Mouse (Mus musculus) midbrain, embryonic 11.5 days (tissue): ENCODE results near the gene Ppp2r5e. TPM values are rescaled to one million over a fixed set of nuclear protein-coding genes. Genes with fewer than 3 reads are reported as not detected.

ENCODE experiments used
- ATAC-seq: fragments of 200-750 bp; cut with Nextera tagmentation; 2 replicates; pipeline ENCODE4 v1.8.0; 2017; ENCODE audit warnings: moderate TSS enrichment, moderate library complexity; ENCODE audit not compliant: low FRiP score
- DNase-seq: peaks from one replicate; pipeline ENCODE4 v3.0.0; 2015; ENCODE audit warnings: low spot score; ENCODE audit errors: missing footprints
- H3K27ac ChIP-seq: fragments of 300-500 bp; sonication (generic); 2 replicates; pipeline ENCODE4 v1.5.1; 2014; ENCODE audit warnings: low read depth, low read length
- H3K27me3 ChIP-seq: fragments of 300-500 bp; sonication (generic); 2 replicates; pipeline ENCODE4 v1.6.1; 2014; ENCODE audit warnings: mild to moderate bottlenecking, low read length, moderate library complexity, mixed read lengths; ENCODE audit not compliant: control insufficient read depth, insufficient read depth
- H3K36me3 ChIP-seq: fragments of 300-500 bp; sonication (generic); 2 replicates; pipeline ENCODE4 v1.6.1; 2014; ENCODE audit warnings: mild to moderate bottlenecking, low read length, moderate library complexity, mixed read lengths; ENCODE audit not compliant: control insufficient read depth, insufficient read depth
- H3K4me1 ChIP-seq: fragments of 300-500 bp; sonication (generic); 2 replicates; pipeline ENCODE4 v1.6.1; 2014; ENCODE audit warnings: low read length; ENCODE audit not compliant: control insufficient read depth, insufficient read depth
- H3K4me2 ChIP-seq: fragments of 300-500 bp; sonication (generic); 2 replicates; pipeline ENCODE4 v1.6.1; 2014; ENCODE audit warnings: mild to moderate bottlenecking, moderate library complexity
- H3K4me3 ChIP-seq: fragments of 300-500 bp; sonication (generic); 2 replicates; pipeline ENCODE4 v1.5.1; 2014; ENCODE audit warnings: low read depth, low read length
- H3K9ac ChIP-seq: fragments of 300-500 bp; sonication (generic); 2 replicates; pipeline ENCODE4 v1.6.1; 2014; ENCODE audit warnings: low read length
- H3K9me3 ChIP-seq: fragments of 300-500 bp; sonication (generic); 2 replicates; pipeline ENCODE4 v1.6.1; 2016; ENCODE audit warnings: low read length; ENCODE audit not compliant: control insufficient read depth
- WGBS: fragments of 180-500 bp; shearing (Covaris S2); extraction: QIAGEN DNeasy Blood & Tissue Kit; methylation state at CpG from one replicate; pipeline ENCODE4 v1.1.7; 2014; 5-methylcytosine and 5-hydroxymethylcytosine counted together
- polyA plus RNA-seq: library from polyadenylated mRNA; unstranded; fragments of >200 nt; fragmentation: Nextera tagmentation; extraction: Ambion mirVana; gene quantifications from 2 replicates; pipeline ENCODE4 v1.2.1, GENCODE M21; 2014

The Ppp2r5e gene
- polyA plus RNA-seq, 1 experiment from 2014 or later = 24.7 TPM

DNA sequence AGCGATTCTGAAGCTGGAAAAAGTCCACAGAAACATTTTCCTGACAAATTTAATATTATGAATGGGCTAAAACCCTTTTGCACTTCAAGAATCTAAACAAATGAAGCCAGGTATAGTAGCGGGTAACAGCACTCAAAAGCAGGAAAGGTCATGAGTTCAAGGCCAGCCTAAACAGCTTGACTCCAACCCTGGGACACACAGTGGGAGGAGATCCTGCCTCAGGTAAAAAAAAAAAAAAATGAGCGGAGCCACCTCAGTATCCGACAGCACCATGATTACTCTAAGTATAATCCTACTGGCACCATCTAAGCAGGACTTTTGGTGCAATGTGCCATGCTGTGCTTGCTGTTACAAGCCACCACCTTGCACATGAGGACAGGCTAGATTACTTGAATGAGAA, 2.2 kb downstream of the Ppp2r5e start:
- 82% methylated on average over 4 of the region's 4 CpGs for WGBS
- H3K9me3 ChIP-seq = no peaks in the 10 kb centered on the region
- no peak overlapping the region for H3K9ac ChIP-seq
- H3K4me2 ChIP-seq = peak overlapping the region; percentile 90; the same call in 1 of the 2 replicates
- ATAC-seq = no peak
- H3K4me3 ChIP-seq = no peak overlapping the region
- peaks cover 11% of the 10 kb centered on the region for H3K4me1 ChIP-seq
- peaks cover 9% of the 10 kb centered on the region for H3K36me3 ChIP-seq
- no peak for DNase-seq
- H3K27ac ChIP-seq = no peak overlapping the region
- no peaks in the 10 kb centered on the region for H3K27me3 ChIP-seq

DNA sequence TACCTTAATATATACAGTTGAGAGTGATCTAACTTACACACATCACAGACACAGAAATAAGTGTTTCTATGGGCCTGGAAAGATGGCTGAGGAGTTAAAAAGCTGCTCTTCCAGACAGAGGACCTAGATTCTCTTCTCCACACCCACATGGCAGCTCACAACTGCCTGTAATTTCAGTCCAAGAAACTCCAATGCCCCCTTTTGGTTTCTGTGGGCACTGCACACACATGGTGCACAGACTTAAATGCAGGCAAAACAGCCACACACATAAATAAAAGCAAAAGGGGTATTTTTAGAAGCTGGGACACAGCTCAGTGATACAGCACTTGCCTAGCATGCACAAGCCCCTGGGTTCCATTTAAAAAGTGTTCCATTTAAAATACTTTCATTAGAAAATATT, 8.5 kb downstream of the Ppp2r5e start:
- Histone ChIP-seq H3K27me3 (no peaks in the 10 kb centered on the region), H3K4me2 (no peak overlapping the region), H3K4me3 (no peak overlapping the region), H3K9ac (no peak overlapping the region), H3K4me1 (no peaks in the 10 kb centered on the region), H3K27ac (no peak overlapping the region), H3K9me3 (no peaks in the 10 kb centered on the region), H3K36me3 (peaks cover 9% of the 10 kb centered on the region)
- DNase-seq (no peak), ATAC-seq (no peak)

GRCm38 (mm10) chr12:75583776-75584175, 12.3 kb downstream of the Ppp2r5e start:
- no peaks in the 10 kb centered on the region for H3K27me3 ChIP-seq
- no peak overlapping the region for H3K9ac ChIP-seq
- no peak overlapping the region for H3K4me3 ChIP-seq
- H3K4me2 ChIP-seq = no peak overlapping the region
- DNase-seq = peak; percentile 59
- no peaks in the 10 kb centered on the region for H3K4me1 ChIP-seq
- ATAC-seq = no peak
- H3K27ac ChIP-seq = no peak overlapping the region
- H3K36me3 ChIP-seq = peaks cover 6% of the 10 kb centered on the region; the same call in 1 of the 2 replicates
- WGBS = 64% methylated on average over 3 of the region's 3 CpGs
- H3K9me3 ChIP-seq = no peaks in the 10 kb centered on the region; the same call in 1 of the 2 replicates

DNA sequence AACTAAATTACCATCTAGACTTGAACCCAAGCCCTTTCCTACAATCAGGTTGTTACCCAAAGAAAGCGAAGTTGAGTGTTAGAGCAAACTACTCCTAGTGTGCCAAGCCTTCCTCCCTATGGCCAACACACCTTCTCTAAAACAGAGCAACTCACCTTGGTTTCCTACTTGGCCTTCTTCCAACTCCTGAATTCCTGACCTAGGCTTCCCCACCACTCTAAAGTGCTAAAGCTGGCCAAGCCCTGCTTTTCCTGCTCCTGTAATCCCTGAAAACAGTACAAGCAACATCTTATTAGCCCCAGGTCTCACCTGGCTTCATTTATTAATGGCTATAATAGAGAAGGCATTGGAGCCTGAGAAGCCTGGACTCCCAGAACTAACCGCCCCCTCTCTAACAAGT, 17.0 kb downstream of the Ppp2r5e start:
- DNase-seq = peak; percentile 78
- H3K36me3 ChIP-seq = no peaks in the 10 kb centered on the region
- no peak overlapping the region for H3K27ac ChIP-seq
- no peak overlapping the region for H3K9ac ChIP-seq
- 94% methylated on average over 2 of the region's 2 CpGs for WGBS
- no peak for ATAC-seq
- no peaks in the 10 kb centered on the region; the same call in 1 of the 2 replicates for H3K4me1 ChIP-seq
- no peaks in the 10 kb centered on the region; the same call in 1 of the 2 replicates for H3K9me3 ChIP-seq
- no peak overlapping the region for H3K4me2 ChIP-seq
- H3K27me3 ChIP-seq = no peaks in the 10 kb centered on the region
- no peak overlapping the region for H3K4me3 ChIP-seq

GRCm38 (mm10) chr12:75577255-75577654, 18.8 kb downstream of the Ppp2r5e start:
- Histone ChIP-seq H3K4me1 (no peaks in the 10 kb centered on the region; the same call in 1 of the 2 replicates), H3K27ac (no peak overlapping the region), H3K36me3 (no peaks in the 10 kb centered on the region), H3K4me3 (no peak overlapping the region), H3K4me2 (no peak overlapping the region), H3K9ac (no peak overlapping the region), H3K9me3 (no peaks in the 10 kb centered on the region; the same call in 1 of the 2 replicates), H3K27me3 (no peaks in the 10 kb centered on the region)
- DNase-seq = peak; percentile 31
- ATAC-seq = no peak
- 88% methylated on average over 5 of the region's 5 CpGs for WGBS

- Histone ChIP-seq H3K4me1 (no peaks in the 10 kb centered on the region), H3K27ac (no peak overlapping the region), H3K4me2 (no peak overlapping the region), H3K9ac (no peak overlapping the region), H3K4me3 (no peak overlapping the region), H3K36me3 (no peaks in the 10 kb centered on the region), H3K9me3 (no peaks in the 10 kb centered on the region), H3K27me3 (no peaks in the 10 kb centered on the region)
- 69% methylated on average over 4 of the region's 4 CpGs for WGBS
- ATAC-seq = no peak
- no peak for DNase-seq
Observed at GRCm38 (mm10) chr12:75572271-75572670, 23.8 kb downstream of the Ppp2r5e start.

DNA sequence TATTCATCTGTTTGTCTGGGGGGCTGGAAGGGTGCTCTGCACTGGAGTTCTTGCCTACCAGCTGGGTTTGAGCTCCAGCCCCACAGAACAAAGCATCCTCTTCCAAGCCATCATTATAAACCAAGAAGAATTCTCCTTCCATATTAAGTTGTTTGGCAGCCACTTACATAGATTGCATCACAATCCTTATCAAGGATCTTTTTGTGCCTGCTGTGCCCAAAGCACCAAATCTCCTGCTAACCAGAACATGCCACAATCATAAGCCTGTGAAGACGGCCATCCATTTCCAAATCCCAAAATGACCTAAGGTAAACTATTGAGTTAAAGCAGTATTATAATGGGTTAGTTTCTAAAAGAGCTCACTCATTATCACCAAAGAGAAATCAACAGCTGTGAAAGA, 25.9 kb downstream of the Ppp2r5e start:
- Histone ChIP-seq H3K4me3 (no peak overlapping the region), H3K4me2 (no peak overlapping the region), H3K9me3 (no peaks in the 10 kb centered on the region), H3K27me3 (no peaks in the 10 kb centered on the region), H3K4me1 (no peaks in the 10 kb centered on the region), H3K36me3 (no peaks in the 10 kb centered on the region), H3K9ac (no peak overlapping the region), H3K27ac (no peak overlapping the region)
- no peak for ATAC-seq
- 73% methylated on average over 1 of the region's 1 CpGs for WGBS
- no peak for DNase-seq

- 87% methylated on average over 5 of the region's 5 CpGs for WGBS
- no peak for ATAC-seq
- Histone ChIP-seq H3K9me3 (no peaks in the 10 kb centered on the region), H3K4me1 (no peaks in the 10 kb centered on the region), H3K4me3 (no peak overlapping the region), H3K27me3 (no peaks in the 10 kb centered on the region), H3K9ac (no peak overlapping the region), H3K27ac (no peak overlapping the region), H3K4me2 (no peak overlapping the region), H3K36me3 (no peaks in the 10 kb centered on the region)
- DNase-seq = no peak
Observed at GRCm38 (mm10) chr12:75567745-75568144, 28.3 kb downstream of the Ppp2r5e start.

GRCm38 (mm10) chr12:75565756-75566155, 30.3 kb downstream of the Ppp2r5e start:
- 92% methylated on average over 5 of the region's 5 CpGs for WGBS
- H3K27ac ChIP-seq = no peak overlapping the region
- ATAC-seq = no peak
- H3K9me3 ChIP-seq = no peaks in the 10 kb centered on the region
- DNase-seq = no peak
- H3K4me3 ChIP-seq = no peak overlapping the region
- H3K36me3 ChIP-seq = no peaks in the 10 kb centered on the region
- no peaks in the 10 kb centered on the region for H3K4me1 ChIP-seq
- no peaks in the 10 kb centered on the region for H3K27me3 ChIP-seq
- H3K4me2 ChIP-seq = no peak overlapping the region
- H3K9ac ChIP-seq = no peak overlapping the region

- Histone ChIP-seq H3K4me1 (no peaks in the 10 kb centered on the region), H3K27ac (no peak overlapping the region), H3K9ac (no peak overlapping the region), H3K9me3 (no peaks in the 10 kb centered on the region), H3K27me3 (no peaks in the 10 kb centered on the region), H3K4me3 (no peak overlapping the region), H3K36me3 (no peaks in the 10 kb centered on the region), H3K4me2 (no peak overlapping the region)
- 79% methylated on average over 1 of the region's 1 CpGs for WGBS
- ATAC-seq = no peak
- DNase-seq = peak; percentile 33
Observed at GRCm38 (mm10) chr12:75564498-75564897, 31.5 kb downstream of the Ppp2r5e start.
